Mouse (Mus musculus): ENCODE measurements around the gene Mut. TPM values are rescaled to one million over a fixed set of nuclear protein-coding genes. Genes with fewer than 3 reads are reported as not detected.
A peak's percentile ranks its signal among the peaks of the same experiment; 100 is the strongest.

Gene Mut
- 23.8 and 25.2 TPM in 2 replicates for polyA plus RNA-seq (2015; fragmentation: Nextera tagmentation; extraction: Ambion mirVana)

GRCm38 (mm10) chr17:40934420-40935231 lies at the start of gene Mut, which contains the start of gene Cenpq:
TSS of gene Mut (plus strand) at chr17:40934685.
TSS of gene Cenpq (minus strand) at chr17:40935047.
- peak; percentile 96 for DNase-seq (ENCODE audit: low spot score)

GRCm38 (mm10) chr17:40885155-40885554 lies 49.3 kb upstream of the Mut start:
- no peak for DNase-seq (ENCODE audit: low spot score)

DNA sequence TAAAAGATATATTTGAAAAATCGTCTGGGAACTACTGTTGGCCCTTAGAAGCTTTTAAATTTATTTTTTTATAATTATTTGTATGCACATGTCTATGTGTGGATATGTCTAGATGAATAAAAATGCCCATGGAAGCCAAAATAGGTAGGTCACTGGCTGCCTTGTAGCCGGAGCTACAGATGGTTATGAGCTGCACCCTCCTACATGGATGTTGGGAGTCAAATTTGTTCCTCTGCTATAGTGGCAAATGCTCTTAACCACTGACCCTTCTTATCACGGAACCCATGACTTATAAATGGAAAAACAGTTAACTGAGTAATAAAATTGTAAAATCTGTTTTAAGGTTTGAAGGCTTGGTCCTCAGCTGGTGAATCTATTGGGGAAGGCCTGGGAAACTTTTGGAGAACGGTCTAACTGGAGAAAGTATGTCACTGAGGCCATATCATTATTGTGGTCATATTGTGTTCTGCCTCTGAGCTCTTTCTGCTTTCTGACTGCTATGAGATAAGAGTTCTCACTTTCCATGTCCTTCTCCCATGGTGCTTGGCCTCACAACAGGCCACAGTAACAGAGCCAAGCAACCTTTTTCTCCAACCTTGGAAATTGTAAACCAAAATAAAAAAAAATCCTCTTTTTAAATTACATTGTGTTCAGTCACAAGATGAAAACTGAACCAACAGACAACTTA lies 46.5 kb upstream of the Mut start:
- DNase-seq (ENCODE audit: low spot score), result no peak

GRCm38 (mm10) chr17:40896863-40897262 lies 37.6 kb upstream of the Mut start:
- DNase-seq (ENCODE audit: low spot score), result peak; percentile 7

DNA sequence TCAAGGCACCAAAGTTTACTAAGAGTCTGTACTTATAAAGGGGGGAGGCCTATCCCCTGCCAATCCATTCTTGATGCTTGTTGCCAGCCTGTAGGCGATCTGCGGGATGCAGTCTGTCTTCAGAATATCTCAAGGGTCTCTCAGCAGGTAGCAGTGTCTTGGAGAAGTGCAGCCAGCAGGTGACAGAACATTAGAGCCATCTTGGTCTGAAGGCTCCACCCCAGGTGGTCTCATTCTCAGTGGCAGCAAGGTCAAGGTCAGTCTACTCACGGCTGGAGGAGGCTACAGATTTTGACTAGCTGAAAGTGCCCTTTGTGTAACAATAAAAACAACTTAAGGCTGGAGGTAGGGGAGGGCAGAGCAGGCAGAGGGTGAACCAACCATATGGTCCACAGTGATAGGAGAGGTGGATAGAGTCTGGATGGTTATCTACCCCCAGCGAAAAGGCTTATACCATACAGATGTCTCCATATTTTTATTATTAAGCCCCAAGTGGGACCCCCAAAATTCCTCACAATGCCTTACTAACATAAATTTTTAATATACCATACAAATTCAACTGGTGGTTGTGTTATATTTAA lies 34.6 kb upstream of the Mut start:
- no peak for DNase-seq (ENCODE audit: low spot score)

DNA sequence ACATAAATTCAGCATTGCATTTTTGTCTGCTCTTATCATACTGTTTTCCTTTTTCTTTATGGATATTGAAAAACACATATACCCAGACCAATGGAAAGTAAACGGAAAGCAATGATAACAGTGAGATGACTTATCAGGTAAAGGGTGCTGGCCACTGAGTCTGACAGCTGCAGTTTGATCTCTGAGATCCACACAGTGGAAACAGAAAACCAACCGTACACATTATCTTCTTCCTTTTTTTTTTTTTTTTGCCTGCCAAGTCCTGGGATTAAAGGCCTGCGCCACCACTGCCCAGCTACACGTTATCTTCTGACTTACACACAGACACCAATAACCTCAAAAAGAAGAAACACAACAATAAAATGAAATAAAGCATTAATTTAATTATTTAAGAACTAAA lies 31.1 kb upstream of the Mut start:
- no peak for DNase-seq (ENCODE audit: low spot score)

DNA sequence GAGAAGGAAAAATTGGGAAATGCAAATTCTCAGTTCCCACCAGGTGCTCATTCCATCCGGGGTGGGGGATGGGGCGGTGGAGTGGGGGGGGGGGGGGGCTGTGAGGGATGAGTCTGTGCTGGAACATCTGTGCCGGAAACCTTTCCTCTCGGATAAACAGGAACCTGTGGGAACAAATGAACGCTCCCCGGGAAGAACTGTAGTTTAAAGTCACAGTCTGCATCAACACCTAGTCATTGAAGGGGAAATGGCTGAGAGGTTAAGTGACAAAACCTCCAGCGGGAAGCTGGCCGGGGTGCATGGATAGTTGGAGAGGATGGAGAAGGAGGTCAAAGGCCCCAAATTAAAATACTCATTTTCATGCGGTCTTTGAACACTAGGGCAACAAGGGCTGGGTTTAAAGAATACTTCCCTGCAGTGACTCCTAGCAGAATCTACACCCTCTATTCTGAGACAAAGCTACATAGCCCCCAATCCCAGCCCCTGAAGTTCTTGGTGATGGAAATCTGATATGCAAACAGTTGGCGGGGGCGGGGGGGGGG lies 30.4 kb upstream of the Mut start:
- DNase-seq (ENCODE audit: low spot score), result no peak

DNA sequence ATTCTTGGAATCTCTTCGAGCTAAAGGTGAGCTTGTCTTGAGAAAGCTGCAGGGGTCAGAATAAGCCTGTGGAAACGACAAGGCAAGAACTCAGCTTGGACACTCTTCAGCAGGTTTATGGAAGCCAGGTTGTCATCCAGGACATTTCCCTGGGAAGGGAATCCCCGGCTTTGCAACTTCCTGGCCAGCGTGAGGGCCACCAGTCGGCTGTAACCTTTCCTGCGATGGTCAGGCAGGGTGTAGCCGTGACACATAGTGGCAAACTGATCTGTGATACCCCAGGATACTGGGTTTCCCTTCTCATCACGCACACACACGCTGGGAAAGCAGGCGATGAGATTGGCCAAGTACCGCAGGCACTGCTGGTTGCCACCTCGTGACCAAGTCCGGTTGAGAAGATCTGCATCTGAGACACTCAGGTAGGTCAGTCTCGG lies 29.7 kb upstream of the Mut start:
- no peak for DNase-seq (ENCODE audit: low spot score)

DNA sequence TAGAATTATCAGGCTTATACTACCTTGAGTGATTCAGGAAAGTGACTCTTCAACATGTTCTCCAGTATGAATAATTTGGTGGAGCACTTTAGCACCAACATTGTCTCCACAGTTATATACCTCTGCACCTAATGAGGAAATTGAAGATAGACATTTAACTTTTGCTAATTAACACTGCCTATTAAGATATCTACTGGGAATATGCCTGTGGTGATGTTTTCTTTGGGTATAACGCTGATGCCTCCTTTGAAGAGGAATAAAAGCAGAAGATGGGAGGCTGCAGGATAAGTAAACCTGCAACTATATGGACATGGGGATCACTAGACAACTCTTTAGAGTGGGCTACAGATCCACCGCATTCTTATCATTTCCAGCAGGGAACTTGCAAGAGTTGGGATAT lies 20.2 kb upstream of the Mut start, which contains the start of gene Glyatl3:
Glyatl3 (minus strand) TSS at position 101 of the 400 bp plus-strand sequence.
- no peak for DNase-seq (ENCODE audit: low spot score)

DNA sequence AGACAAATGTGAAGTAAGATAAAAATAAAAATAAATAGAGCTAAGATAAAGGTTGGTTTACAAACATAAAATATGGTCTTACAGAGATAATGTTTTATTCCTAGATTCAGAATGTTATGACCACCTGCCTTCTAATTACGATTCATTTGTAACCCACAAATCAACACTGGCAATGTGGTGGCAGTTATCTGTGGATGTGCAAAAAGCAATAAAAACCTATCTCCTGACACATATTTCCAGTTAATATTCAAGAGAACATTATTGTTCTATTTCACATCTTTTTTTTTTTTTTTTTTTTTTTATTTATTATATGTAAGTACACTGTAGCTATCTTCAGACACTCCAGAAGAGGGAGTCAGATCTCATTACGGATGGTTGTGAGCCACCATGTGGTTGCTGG lies 19.0 kb upstream of the Mut start:
- DNase-seq (ENCODE audit: low spot score), result no peak

DNA sequence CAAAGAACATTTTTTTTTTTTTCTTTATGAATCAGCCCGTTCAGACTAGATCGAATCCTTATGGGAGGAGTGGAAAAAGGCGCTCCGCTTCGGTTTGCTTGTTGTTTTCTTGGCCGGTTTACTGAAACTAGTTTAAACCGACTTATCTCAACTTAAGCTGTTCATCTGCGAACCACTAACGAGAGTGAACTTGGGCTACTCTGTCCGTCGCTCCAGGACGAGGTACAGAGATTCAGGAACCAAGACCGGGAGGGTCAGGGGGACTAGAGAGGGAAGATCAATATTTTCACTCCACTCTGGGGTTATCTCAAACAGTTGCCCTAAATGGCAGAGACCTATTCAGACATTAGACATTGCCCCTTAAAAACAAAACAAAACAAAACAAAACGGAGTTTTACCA lies 500 bp upstream of the Mut start:
- DNase-seq (ENCODE audit: low spot score), result no peak

GRCm38 (mm10) chr17:40948518-40948917 lies 14.0 kb downstream of the Mut start:
- no peak for DNase-seq (ENCODE audit: low spot score)

- no peak for DNase-seq (ENCODE audit: low spot score)
These were observed 43.4 kb downstream of the Mut start for GRCm38 (mm10) chr17:40977914-40978313.

- DNase-seq (ENCODE audit: low spot score), result no peak
These were observed 57.6 kb downstream of the Mut start for GRCm38 (mm10) chr17:40992102-40992501.

Other genes starting within 250 kb of the Mut start
- not detected in 2 replicates for gene Esp1, start 207.6 kb upstream of the Mut start, polyA plus RNA-seq (2015; fragmentation: Nextera tagmentation; extraction: Ambion mirVana)
- gene Crisp2, start 127.7 kb upstream of the Mut start, polyA plus RNA-seq (2015; fragmentation: Nextera tagmentation; extraction: Ambion mirVana), result not detected in 2 replicates
- 0.09 and 0.13 TPM in 2 replicates for gene Rhag, start 123.6 kb upstream of the Mut start, polyA plus RNA-seq (2015; fragmentation: Nextera tagmentation; extraction: Ambion mirVana)
- gene 9130008F23Rik, start 54.1 kb upstream of the Mut start, polyA plus RNA-seq (2015; fragmentation: Nextera tagmentation; extraction: Ambion mirVana), result 0.59 and 0.67 TPM in 2 replicates
- gene Glyatl3, start 20.3 kb upstream of the Mut start, polyA plus RNA-seq (2015; fragmentation: Nextera tagmentation; extraction: Ambion mirVana), result not detected in 2 replicates
- gene Cenpq, start 362 bp downstream of the Mut start, polyA plus RNA-seq (2015; fragmentation: Nextera tagmentation; extraction: Ambion mirVana), result 36.7 and 38.2 TPM in 2 replicates